8 mouse cellular contexts compared by ENCODE assay signal in genomic region chr7:81134614-81135067, GRCm38 (mm10). TPM values are rescaled to one million over a fixed set of nuclear protein-coding genes. Genes with fewer than 3 reads are reported as not detected.
DNase-seq lines count a peak whose midpoint lies in the region; ATAC-seq and TF ChIP-seq lines count a peak whose summit lies in the region.

No protein-coding gene starts in this region.

- 42% methylated on average over 9 of the region's 9 CpGs for WGBS in forebrain, embryonic 13.5 days
- WGBS in heart, embryonic 14.5 days, result 10% methylated on average over 9 of the region's 9 CpGs
- 13% methylated on average over 9 of the region's 9 CpGs for whole genome bisulfite sequencing in kidney, embryonic 16.5 days
- WGBS in limb, embryonic 14.5 days, result 8% methylated on average over 9 of the region's 9 CpGs
- WGBS in midbrain, embryonic 14.5 days, result 31% methylated on average over 9 of the region's 9 CpGs

- H3K27me3 ChIP-seq in forebrain, embryonic 13.5 days, result no peaks in the 10 kb centered on the region
- H3K27me3 ChIP-seq in heart, embryonic 14.5 days (ENCODE audit: control insufficient read depth, insufficient read depth, low read length), result no peaks in the 10 kb centered on the region
- no peaks in the 10 kb centered on the region for H3K27me3 ChIP-seq in kidney, embryonic 16.5 days (ENCODE audit: insufficient read depth, low read length)
- H3K27me3 ChIP-seq in limb, embryonic 14.5 days (ENCODE audit: control insufficient read depth, insufficient read depth, low read length), result no peaks in the 10 kb centered on the region
- no peaks in the 10 kb centered on the region for H3K27me3 ChIP-seq in midbrain, embryonic 14.5 days (ENCODE audit: control insufficient read depth, insufficient read depth, low read length)

- DNase-seq in cerebellum, adult 11-12 months, result peak; percentile 16
- no peak for DNase-seq in cerebellum, postnatal 36 days
- peak; percentile 92 for DNase-seq in limb, embryonic 14.5 days (ENCODE audit: low spot score)
- DNase-seq in midbrain, embryonic 14.5 days, result peak; percentile 70
- peak; percentile 83 for DNase-seq in telencephalon, adult 2 months (ENCODE audit: low read depth, low spot score)

- H3K4me3 ChIP-seq in forebrain, embryonic 13.5 days, result no peak overlapping the region
- H3K4me3 ChIP-seq in heart, embryonic 14.5 days (ENCODE audit: control insufficient read depth in 1 of 2, insufficient read depth in 1 of 2, low read depth in 1 of 2, low read length in 2 of 2), result no peak overlapping the region
- peak overlapping the region; percentile 19 for H3K4me3 ChIP-seq in kidney, embryonic 16.5 days (ENCODE audit: low read length)
- H3K4me3 ChIP-seq in limb, embryonic 14.5 days (replicated peaks; ENCODE audit: low read length), result peak overlapping the region; percentile 6
- H3K4me3 ChIP-seq in midbrain, embryonic 14.5 days (replicated peaks; ENCODE audit: low read depth, low read length), result no peak overlapping the region

- H3K27ac ChIP-seq in forebrain, embryonic 13.5 days, result no peak overlapping the region
- peak overlapping the region; percentile 59 to 81 for H3K27ac ChIP-seq in heart, embryonic 14.5 days (replicated peaks in 1 of 2; ENCODE audit: control insufficient read depth in 1 of 2, insufficient read depth in 1 of 2, low read depth in 2 of 2, low read length in 2 of 2)
- H3K27ac ChIP-seq in kidney, embryonic 16.5 days (ENCODE audit: low read length), result no peak overlapping the region
- peak overlapping the region; percentile 70 for H3K27ac ChIP-seq in limb, embryonic 14.5 days (replicated peaks; ENCODE audit: low read depth, low read length)
- H3K27ac ChIP-seq in midbrain, embryonic 14.5 days (replicated peaks; ENCODE audit: low read depth, low read length), result no peak overlapping the region

- H3K4me1 ChIP-seq in forebrain, embryonic 13.5 days, result peaks cover 5% of the 10 kb centered on the region; the same call in 1 of the 2 replicates
- peaks cover 26 to 35% of the 10 kb centered on the region in 2 experiments for H3K4me1 ChIP-seq in heart, embryonic 14.5 days (ENCODE audit: control insufficient read depth in 2 of 2, insufficient read depth in 2 of 2, low read length in 2 of 2)
- peaks cover 32% of the 10 kb centered on the region for H3K4me1 ChIP-seq in kidney, embryonic 16.5 days (ENCODE audit: insufficient read depth, low read length)
- peaks cover 22% of the 10 kb centered on the region for H3K4me1 ChIP-seq in limb, embryonic 14.5 days (ENCODE audit: control insufficient read depth, insufficient read depth, low read length)
- 0 out of 2 replicates have a peak, but pooled peaks cover 2% of the 10 kb centered on the region for H3K4me1 ChIP-seq in midbrain, embryonic 14.5 days (ENCODE audit: control insufficient read depth, insufficient read depth, low read length)

- no peak overlapping the region for H3K9ac ChIP-seq in forebrain, embryonic 13.5 days
- peak overlapping the region; percentile 42 for H3K9ac ChIP-seq in heart, embryonic 14.5 days (ENCODE audit: low read length)
- H3K9ac ChIP-seq in kidney, embryonic 16.5 days (replicated peaks; ENCODE audit: low read length), result peak overlapping the region; percentile 31
- H3K9ac ChIP-seq in limb, embryonic 14.5 days (ENCODE audit: low read depth, low read length, severe bottlenecking), result peak overlapping the region; percentile 43
- no peak overlapping the region; the same call in 1 of the 2 replicates for H3K9ac ChIP-seq in midbrain, embryonic 14.5 days (replicated peaks; ENCODE audit: low read length)

- no peaks in the 10 kb centered on the region for H3K9me3 ChIP-seq in forebrain, embryonic 13.5 days (replicated peaks)
- H3K9me3 ChIP-seq in heart, embryonic 14.5 days (ENCODE audit: control insufficient read depth, low read length), result no peaks in the 10 kb centered on the region
- H3K9me3 ChIP-seq in kidney, embryonic 16.5 days (ENCODE audit: low read length), result no peaks in the 10 kb centered on the region
- H3K9me3 ChIP-seq in limb, embryonic 14.5 days (ENCODE audit: control insufficient read depth, low read length), result no peaks in the 10 kb centered on the region
- H3K9me3 ChIP-seq in midbrain, embryonic 14.5 days (ENCODE audit: control insufficient read depth, low read length), result no peaks in the 10 kb centered on the region

- ATAC-seq in forebrain, embryonic 13.5 days, result 0 out of 2 replicates have a peak, but pooled peaks have one; percentile 33
- peak; percentile 63 for ATAC-seq in heart, embryonic 14.5 days (ENCODE audit: insufficient number of reproducible peaks, insufficient read depth, low FRiP score, low read depth)
- peak; percentile 75 for ATAC-seq in kidney, embryonic 16.5 days (ENCODE audit: low FRiP score, low TSS enrichment)
- ATAC-seq in limb, embryonic 14.5 days (ENCODE audit: low FRiP score, low read depth), result peak; percentile 91
- ATAC-seq in midbrain, embryonic 14.5 days (ENCODE audit: low FRiP score, low TSS enrichment), result no peak

- no peaks in the 10 kb centered on the region for H3K36me3 ChIP-seq in forebrain, embryonic 13.5 days (ENCODE audit: poor library complexity, severe bottlenecking)
- no peaks in the 10 kb centered on the region for H3K36me3 ChIP-seq in heart, embryonic 14.5 days (ENCODE audit: control insufficient read depth, insufficient read depth, low read length)
- H3K36me3 ChIP-seq in kidney, embryonic 16.5 days (ENCODE audit: insufficient read depth, low read length), result no peaks in the 10 kb centered on the region
- no peaks in the 10 kb centered on the region for H3K36me3 ChIP-seq in limb, embryonic 14.5 days (ENCODE audit: control insufficient read depth, insufficient read depth, low read length)
- no peaks in the 10 kb centered on the region for H3K36me3 ChIP-seq in midbrain, embryonic 14.5 days (ENCODE audit: control insufficient read depth, insufficient read depth, low read length)

- 0 out of 2 replicates have a peak overlapping the region, but pooled peaks have one; percentile 14 for H3K4me2 ChIP-seq in forebrain, embryonic 13.5 days
- H3K4me2 ChIP-seq in heart, embryonic 14.5 days (ENCODE audit: low read length), result peak overlapping the region; percentile 48
- H3K4me2 ChIP-seq in kidney, embryonic 16.5 days (replicated peaks; ENCODE audit: low read depth, low read length), result peak overlapping the region; percentile 45
- peak overlapping the region; percentile 32 for H3K4me2 ChIP-seq in limb, embryonic 14.5 days (replicated peaks; ENCODE audit: low read depth, low read length, severe bottlenecking)
- H3K4me2 ChIP-seq in midbrain, embryonic 14.5 days (ENCODE audit: low read length), result peak overlapping the region; percentile 25; the same call in 1 of the 2 replicates

- TF ChIP-seq POLR2A in limb, embryonic 14.5 days (IDR thresholded peaks at IDR 0.05; ENCODE audit: borderline replicate concordance, extremely low read depth, insufficient read depth, insufficient read length), result no peak

RNA-seq across cellular contexts. Expression of gene Slc28a1, which starts 20.0 kb away (rescaled TPM):
- not detected in 2 replicates for polyA plus RNA-seq in forebrain, embryonic 13.5 days (2015; fragmentation: Nextera tagmentation; extraction: Ambion mirVana)
- 0.07 and 0.11 TPM in 2 replicates for polyA plus RNA-seq in heart, embryonic 14.5 days (2014; fragmentation: Nextera tagmentation; extraction: Ambion mirVana)
- 0.73 and 1.2 TPM in 2 replicates for polyA plus RNA-seq in kidney, embryonic 16.5 days (2015; fragmentation: Nextera tagmentation; extraction: Ambion mirVana)
- polyA plus RNA-seq in limb, embryonic 14.5 days (2012; rRNA removed), result 0.26 and 0.40 TPM in 2 replicates
- polyA plus RNA-seq in limb, embryonic 14.5 days (2014; fragmentation: Nextera tagmentation; extraction: Ambion mirVana), result 0.06 TPM in 1 of 2 replicates, not detected in the other
- polyA plus RNA-seq in midbrain, embryonic 14.5 days (2014; fragmentation: Nextera tagmentation; extraction: Ambion mirVana), result not detected in 2 replicates

Comparison
In these comparisons a context has a peak if more than half of its experiments do, and no peak if none do; other contexts are left out.
1. DNase-seq: peak in cerebellum, adult 11-12 months (single experiment), limb, embryonic 14.5 days (single experiment), midbrain, embryonic 14.5 days (single experiment) and telencephalon, adult 2 months (single experiment); none in cerebellum, postnatal 36 days (0 of 2).
2. H3K27ac ChIP-seq: peak in heart, embryonic 14.5 days (2 of 2) and limb, embryonic 14.5 days (single experiment); none in forebrain, embryonic 13.5 days (single experiment), kidney, embryonic 16.5 days (single experiment) and midbrain, embryonic 14.5 days (single experiment).
3. H3K4me3 ChIP-seq: peak in kidney, embryonic 16.5 days (single experiment) and limb, embryonic 14.5 days (single experiment); none in forebrain, embryonic 13.5 days (single experiment), heart, embryonic 14.5 days (0 of 2) and midbrain, embryonic 14.5 days (single experiment).
4. H3K9ac ChIP-seq: peak in heart, embryonic 14.5 days (single experiment), kidney, embryonic 16.5 days (single experiment) and limb, embryonic 14.5 days (single experiment); none in forebrain, embryonic 13.5 days (single experiment) and midbrain, embryonic 14.5 days (single experiment).
5. Peak in every context shown above with its lines, with median percentiles within 50 percentile points of each other: H3K4me2 ChIP-seq.